Mouse (Mus musculus): ENCODE measurements around the gene Cyp1a1. TPM values are rescaled to one million over a fixed set of nuclear protein-coding genes. Genes with fewer than 3 reads are reported as not detected.

The Cyp1a1 gene
- polyA plus RNA-seq (2014; fragmentation: Illumina TruSeq; extraction: RNeasy Lipid Tissue Mini Kit (QIAGEN cat#74804); ENCODE audit: low read depth, low replicate concordance) = not detected

DNA sequence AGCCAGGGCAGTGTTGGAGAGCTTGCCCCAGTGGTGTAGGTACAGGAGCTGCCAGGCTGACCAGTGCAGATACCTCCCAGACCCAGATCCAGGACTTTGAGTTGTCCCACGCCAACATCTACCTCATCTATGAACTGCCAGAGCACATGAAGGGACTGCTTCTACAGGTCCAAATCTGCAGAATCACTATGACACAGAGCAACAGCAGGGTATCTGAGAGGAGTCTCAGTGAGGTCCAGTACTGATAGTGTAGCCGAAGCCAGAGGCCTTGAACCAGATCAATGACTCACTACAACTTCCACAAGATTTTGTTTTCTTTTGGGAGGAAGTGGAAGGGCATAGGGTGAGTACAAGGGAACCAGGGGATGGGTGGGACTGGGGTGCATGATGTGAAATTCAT is at the start of gene Cyp1a1:
TSS of gene Cyp1a1 (plus strand) at position 178 of the 400 bp plus-strand sequence.

DNA sequence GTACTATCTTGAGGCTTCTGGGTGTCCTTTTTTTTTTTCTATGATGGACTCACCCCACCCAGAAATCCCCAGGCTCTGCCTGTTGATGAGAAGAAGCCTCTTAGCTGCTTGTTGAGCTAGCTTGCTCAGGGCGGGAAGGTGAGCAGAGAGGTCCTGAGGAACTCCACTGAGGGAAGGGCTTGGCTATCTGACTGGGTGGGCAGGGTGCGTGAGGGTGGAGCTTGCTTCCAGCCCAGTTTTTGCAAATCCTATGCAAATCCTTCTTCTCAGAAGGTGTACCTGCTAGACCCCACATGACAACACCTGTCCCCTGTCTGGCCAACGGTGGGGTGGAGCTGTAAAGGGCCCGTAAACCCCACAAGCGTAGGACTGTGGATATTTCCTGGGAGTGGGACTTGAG is 34.4 kb upstream of the Cyp1a1 start, which contains the start of gene Csk:
TSS of gene Csk (minus strand) at position 349 of the 400 bp plus-strand sequence.

DNA sequence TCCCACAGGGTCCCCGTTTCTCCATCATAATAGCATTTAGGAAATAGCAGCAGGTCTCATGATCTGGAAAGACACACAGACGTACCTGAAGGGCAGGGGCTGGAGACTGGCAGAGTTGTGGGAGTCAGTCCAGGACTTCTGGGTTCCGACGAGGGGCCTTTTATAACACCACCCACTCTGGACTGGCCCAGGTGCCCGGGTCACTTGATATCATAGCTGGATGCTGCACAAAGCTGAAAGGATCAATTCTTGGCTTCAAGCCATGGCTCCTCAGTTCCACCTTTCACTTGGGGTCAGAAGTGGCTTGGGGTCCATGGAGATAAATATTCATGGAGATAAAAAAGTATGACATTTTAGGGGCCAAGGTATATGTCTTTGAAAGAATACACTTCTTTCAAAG is 4.2 kb upstream of the Cyp1a1 start, which contains the start of gene Cyp1a2:
TSS of gene Cyp1a2 (minus strand) at position 184 of the 400 bp plus-strand sequence.

DNA sequence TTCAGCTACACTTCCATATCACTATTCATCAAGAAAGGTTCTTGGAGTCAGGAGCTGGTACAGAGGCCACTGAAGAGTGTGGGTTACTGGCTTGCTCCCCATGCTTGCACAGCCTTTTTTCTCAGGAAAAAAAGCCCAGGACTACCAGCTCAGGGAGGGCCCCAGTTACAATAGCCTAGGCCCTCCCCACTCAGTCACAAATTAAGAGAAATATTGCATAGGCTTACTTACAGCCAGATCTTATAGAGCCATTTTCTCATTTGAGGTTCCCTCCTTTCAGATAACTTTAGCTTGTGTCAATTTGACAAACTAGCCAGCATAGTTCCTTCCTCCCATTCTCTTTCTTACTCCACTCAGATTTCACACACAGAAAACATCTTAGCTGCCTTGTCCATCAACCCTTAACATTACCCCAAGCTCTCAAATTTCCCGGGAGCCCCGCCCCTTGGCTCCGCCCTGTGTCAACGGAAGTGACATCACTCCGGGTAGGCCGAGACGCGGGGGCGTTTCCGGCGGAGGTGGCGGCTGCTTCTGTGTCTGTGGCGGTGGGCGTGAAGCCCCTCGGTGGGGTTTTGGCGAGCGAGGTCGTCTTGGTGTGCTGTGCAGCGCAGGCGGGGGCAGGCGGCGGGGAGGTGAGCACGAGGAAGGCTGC is 20.5 kb downstream of the Cyp1a1 start, which contains the start of gene Edc3:
TSS of gene Edc3 (plus strand) at position 473 of the 652 bp plus-strand sequence.

Other genes with a start within 250 kb of the Cyp1a1 start
- gene Ppcdc, start 247.8 kb upstream of the Cyp1a1 start, polyA plus RNA-seq (2014; fragmentation: Illumina TruSeq; extraction: RNeasy Lipid Tissue Mini Kit (QIAGEN cat#74804); ENCODE audit: low read depth, low replicate concordance) = 10.9 TPM
- gene Scamp5, start 219.9 kb upstream of the Cyp1a1 start, polyA plus RNA-seq (2014; fragmentation: Illumina TruSeq; extraction: RNeasy Lipid Tissue Mini Kit (QIAGEN cat#74804); ENCODE audit: low read depth, low replicate concordance) = 13.2 TPM
- gene Rpp25, start 183.9 kb upstream of the Cyp1a1 start, polyA plus RNA-seq (2014; fragmentation: Illumina TruSeq; extraction: RNeasy Lipid Tissue Mini Kit (QIAGEN cat#74804); ENCODE audit: low read depth, low replicate concordance) = not detected
- 1,010 TPM for gene Cox5a, start 166.7 kb upstream of the Cyp1a1 start, polyA plus RNA-seq (2014; fragmentation: Illumina TruSeq; extraction: RNeasy Lipid Tissue Mini Kit (QIAGEN cat#74804); ENCODE audit: low read depth, low replicate concordance)
- gene Fam219b, start 150.4 kb upstream of the Cyp1a1 start, polyA plus RNA-seq (2014; fragmentation: Illumina TruSeq; extraction: RNeasy Lipid Tissue Mini Kit (QIAGEN cat#74804); ENCODE audit: low read depth, low replicate concordance) = 5.0 TPM
- 22.1 TPM for gene Mpi, start 135.2 kb upstream of the Cyp1a1 start, polyA plus RNA-seq (2014; fragmentation: Illumina TruSeq; extraction: RNeasy Lipid Tissue Mini Kit (QIAGEN cat#74804); ENCODE audit: low read depth, low replicate concordance)
- 41.6 TPM for gene Scamp2, start 127.0 kb upstream of the Cyp1a1 start, polyA plus RNA-seq (2014; fragmentation: Illumina TruSeq; extraction: RNeasy Lipid Tissue Mini Kit (QIAGEN cat#74804); ENCODE audit: low read depth, low replicate concordance)
- gene Ulk3, start 98.5 kb upstream of the Cyp1a1 start, polyA plus RNA-seq (2014; fragmentation: Illumina TruSeq; extraction: RNeasy Lipid Tissue Mini Kit (QIAGEN cat#74804); ENCODE audit: low read depth, low replicate concordance) = 9.9 TPM
- gene Cplx3, start 81.6 kb upstream of the Cyp1a1 start, polyA plus RNA-seq (2014; fragmentation: Illumina TruSeq; extraction: RNeasy Lipid Tissue Mini Kit (QIAGEN cat#74804); ENCODE audit: low read depth, low replicate concordance) = not detected
- not detected for gene Lman1l, start 67.2 kb upstream of the Cyp1a1 start, polyA plus RNA-seq (2014; fragmentation: Illumina TruSeq; extraction: RNeasy Lipid Tissue Mini Kit (QIAGEN cat#74804); ENCODE audit: low read depth, low replicate concordance)
- gene Csk, start 34.3 kb upstream of the Cyp1a1 start, polyA plus RNA-seq (2014; fragmentation: Illumina TruSeq; extraction: RNeasy Lipid Tissue Mini Kit (QIAGEN cat#74804); ENCODE audit: low read depth, low replicate concordance) = 5.5 TPM
- not detected for gene Cyp1a2, start 4.2 kb upstream of the Cyp1a1 start, polyA plus RNA-seq (2014; fragmentation: Illumina TruSeq; extraction: RNeasy Lipid Tissue Mini Kit (QIAGEN cat#74804); ENCODE audit: low read depth, low replicate concordance)
- 5.5 TPM for gene Edc3, start 20.6 kb downstream of the Cyp1a1 start, polyA plus RNA-seq (2014; fragmentation: Illumina TruSeq; extraction: RNeasy Lipid Tissue Mini Kit (QIAGEN cat#74804); ENCODE audit: low read depth, low replicate concordance)
- gene Clk3, start 77.9 kb downstream of the Cyp1a1 start, polyA plus RNA-seq (2014; fragmentation: Illumina TruSeq; extraction: RNeasy Lipid Tissue Mini Kit (QIAGEN cat#74804); ENCODE audit: low read depth, low replicate concordance) = 72.0 TPM
- 4.7 TPM for gene Arid3b, start 148.9 kb downstream of the Cyp1a1 start, polyA plus RNA-seq (2014; fragmentation: Illumina TruSeq; extraction: RNeasy Lipid Tissue Mini Kit (QIAGEN cat#74804); ENCODE audit: low read depth, low replicate concordance)
- gene Ubl7, start 223.1 kb downstream of the Cyp1a1 start, polyA plus RNA-seq (2014; fragmentation: Illumina TruSeq; extraction: RNeasy Lipid Tissue Mini Kit (QIAGEN cat#74804); ENCODE audit: low read depth, low replicate concordance) = 41.1 TPM

All from sigmoid colon, adult 10 weeks (tissue).